Mouse (Mus musculus): ENCODE data around the gene Rps16. TPM values are rescaled to one million over a fixed set of nuclear protein-coding genes. Genes with fewer than 3 reads are reported as not detected.
"Not testable (repeated sequence)": the region's sequence is repeated elsewhere in the genome, so short reads cannot be mapped to it uniquely, and the experiment has no call there.

The Rps16 gene
- polyA plus RNA-seq, 1 experiment from 2014 or later: 955 TPM

- Histone ChIP-seq H3K4me1 (replicated peaks; ENCODE audit: control insufficient read depth, insufficient read depth) (peaks cover 14% of the 10 kb centered on the region; the same call in 1 of the 2 replicates), H3K36me3 (ENCODE audit: control insufficient read depth, insufficient read depth, low read length) (peaks cover 3% of the 10 kb centered on the region; the same call in 1 of the 2 replicates), H3K4me3 (ENCODE audit: low read depth, low read length) (no peak overlapping the region), H3K9ac (ENCODE audit: low read length) (no peak overlapping the region), H3K4me2 (replicated peaks; ENCODE audit: low read depth) (no peak overlapping the region), H3K9me3 (ENCODE audit: control insufficient read depth, low read length) (no peaks in the 10 kb centered on the region), H3K27me3 (ENCODE audit: control insufficient read depth, insufficient read depth, low read length) (no peaks in the 10 kb centered on the region), H3K27ac (replicated peaks) (peak overlapping the region; percentile 100; the same call in 1 of the 2 replicates)
- TF ChIP-seq EP300 (optimal IDR thresholded peaks at IDR 0.05) (no peak), CTCF (IDR thresholded peaks at IDR 0.05; ENCODE audit: low read depth) (no peak)
- DNase-seq (ENCODE audit: low spot score): peak; percentile 16
- ATAC-seq (ENCODE audit: low FRiP score, low TSS enrichment): no peak
- WGBS: 67% methylated on average over 6 of the region's 6 CpGs
Measured at GRCm38 (mm10) chr7:28384162-28384561, 33.7 kb downstream of the Rps16 start.

- TF ChIP-seq EP300 (optimal IDR thresholded peaks at IDR 0.05): no peak
- no peak for TF ChIP-seq CTCF (IDR thresholded peaks at IDR 0.05; ENCODE audit: low read depth)
- Histone ChIP-seq H3K9me3 (ENCODE audit: control insufficient read depth, low read length) (no peaks in the 10 kb centered on the region), H3K4me3 (ENCODE audit: low read depth, low read length) (no peak overlapping the region), H3K27me3 (ENCODE audit: control insufficient read depth, insufficient read depth, low read length) (no peaks in the 10 kb centered on the region), H3K27ac (replicated peaks) (peak overlapping the region; percentile 65), H3K9ac (ENCODE audit: low read length) (no peak overlapping the region), H3K4me1 (replicated peaks; ENCODE audit: control insufficient read depth, insufficient read depth) (peaks cover 10% of the 10 kb centered on the region; the same call in 1 of the 2 replicates), H3K4me2 (replicated peaks; ENCODE audit: low read depth) (no peak overlapping the region), H3K36me3 (ENCODE audit: control insufficient read depth, insufficient read depth, low read length) (peaks cover 3% of the 10 kb centered on the region; the same call in 1 of the 2 replicates)
- no peak for ATAC-seq (ENCODE audit: low FRiP score, low TSS enrichment)
- DNase-seq (ENCODE audit: low spot score): no peak
- WGBS: 87% methylated on average over 9 of the region's 9 CpGs
Measured at GRCm38 (mm10) chr7:28385196-28385595, 34.7 kb downstream of the Rps16 start.

GRCm38 (mm10) chr7:28386007-28386406 is 35.6 kb downstream of the Rps16 start:
- H3K4me1 ChIP-seq (replicated peaks; ENCODE audit: control insufficient read depth, insufficient read depth): peaks cover 8% of the 10 kb centered on the region; the same call in 1 of the 2 replicates
- peaks cover 3% of the 10 kb centered on the region; the same call in 1 of the 2 replicates for H3K36me3 ChIP-seq (ENCODE audit: control insufficient read depth, insufficient read depth, low read length)
- ATAC-seq (ENCODE audit: low FRiP score, low TSS enrichment) (no peak), DNase-seq (ENCODE audit: low spot score) (no peak)
- H3K27me3 ChIP-seq (ENCODE audit: control insufficient read depth, insufficient read depth, low read length): no peaks in the 10 kb centered on the region
- H3K4me3 ChIP-seq (ENCODE audit: low read depth, low read length): no peak overlapping the region
- H3K4me2 ChIP-seq (replicated peaks; ENCODE audit: low read depth): no peak overlapping the region
- TF ChIP-seq EP300 (optimal IDR thresholded peaks at IDR 0.05): no peak
- TF ChIP-seq CTCF (IDR thresholded peaks at IDR 0.05; ENCODE audit: low read depth): no peak
- WGBS: 76% methylated on average over 7 of the region's 7 CpGs
- no peak overlapping the region for H3K9ac ChIP-seq (ENCODE audit: low read length)
- H3K9me3 ChIP-seq (ENCODE audit: control insufficient read depth, low read length): no peaks in the 10 kb centered on the region
- peak overlapping the region; percentile 65 for H3K27ac ChIP-seq (replicated peaks)

- Histone ChIP-seq H3K4me3 (ENCODE audit: low read depth, low read length) (no peak overlapping the region), H3K4me2 (replicated peaks; ENCODE audit: low read depth) (no peak overlapping the region), H3K9ac (ENCODE audit: low read length) (no peak overlapping the region), H3K9me3 (ENCODE audit: control insufficient read depth, low read length) (no peaks in the 10 kb centered on the region), H3K27me3 (ENCODE audit: control insufficient read depth, insufficient read depth, low read length) (no peaks in the 10 kb centered on the region), H3K27ac (replicated peaks) (peak overlapping the region; percentile 65), H3K36me3 (ENCODE audit: control insufficient read depth, insufficient read depth, low read length) (peaks cover 3% of the 10 kb centered on the region; the same call in 1 of the 2 replicates), H3K4me1 (replicated peaks; ENCODE audit: control insufficient read depth, insufficient read depth) (peaks cover 8% of the 10 kb centered on the region; the same call in 1 of the 2 replicates)
- peak; percentile 91 for DNase-seq (ENCODE audit: low spot score)
- WGBS: 3% methylated on average over 4 of the region's 4 CpGs
- peak; percentile 53 for ATAC-seq (ENCODE audit: low FRiP score, low TSS enrichment)
- TF ChIP-seq EP300 (optimal IDR thresholded peaks at IDR 0.05) (no peak), CTCF (IDR thresholded peaks at IDR 0.05; ENCODE audit: low read depth) (peak; percentile 94)
Measured at GRCm38 (mm10) chr7:28386462-28386861, 36.0 kb downstream of the Rps16 start.

GRCm38 (mm10) chr7:28386877-28387276 is 36.4 kb downstream of the Rps16 start:
- not testable (repeated sequence) for DNase-seq (ENCODE audit: low spot score); H3K9me3 ChIP-seq (ENCODE audit: control insufficient read depth, low read length); H3K4me3 ChIP-seq (ENCODE audit: low read depth, low read length); H3K27me3 ChIP-seq (ENCODE audit: control insufficient read depth, insufficient read depth, low read length); H3K4me2 ChIP-seq (replicated peaks; ENCODE audit: low read depth); H3K27ac ChIP-seq (replicated peaks); H3K36me3 ChIP-seq (ENCODE audit: control insufficient read depth, insufficient read depth, low read length); ATAC-seq (ENCODE audit: low FRiP score, low TSS enrichment); H3K9ac ChIP-seq (ENCODE audit: low read length)
- 76% methylated on average over 6 of the region's 6 CpGs for WGBS
- peaks cover 11% of the 10 kb centered on the region for H3K4me1 ChIP-seq (replicated peaks; ENCODE audit: control insufficient read depth, insufficient read depth)

- DNase-seq (ENCODE audit: low spot score); H3K27ac ChIP-seq (replicated peaks); ATAC-seq (ENCODE audit: low FRiP score, low TSS enrichment); H3K4me3 ChIP-seq (ENCODE audit: low read depth, low read length); H3K27me3 ChIP-seq (ENCODE audit: control insufficient read depth, insufficient read depth, low read length); H3K9me3 ChIP-seq (ENCODE audit: control insufficient read depth, low read length); H3K9ac ChIP-seq (ENCODE audit: low read length); H3K4me2 ChIP-seq (replicated peaks; ENCODE audit: low read depth); H3K36me3 ChIP-seq (ENCODE audit: control insufficient read depth, insufficient read depth, low read length): not testable (repeated sequence)
- WGBS: 81% methylated on average over 7 of the region's 7 CpGs
- H3K4me1 ChIP-seq (replicated peaks; ENCODE audit: control insufficient read depth, insufficient read depth): peaks cover 11% of the 10 kb centered on the region
Measured at GRCm38 (mm10) chr7:28387384-28387783, 36.9 kb downstream of the Rps16 start.
